Mouse (Mus musculus) cerebellum, adult 2 months (tissue): ENCODE measurements around the gene Synj2.

Experiments used
- CTCF ChIP-seq: fragments of 200-500 bp; IDR thresholded peaks from 2 replicates; pipeline ENCODE4 v1.5.1; 2011; ENCODE audit warnings: low read depth, mild to moderate bottlenecking, control low read depth, low read length, moderate library complexity, borderline replicate concordance; ENCODE audit not compliant: insufficient read depth
- POLR2A ChIP-seq: fragments of 200-500 bp; IDR thresholded peaks from 2 replicates; pipeline ENCODE4 v1.6.1; 2011; ENCODE audit warnings: low read length, control low read depth, borderline replicate concordance; ENCODE audit not compliant: insufficient read depth

- no peak for TF ChIP-seq POLR2A
- no peak for TF ChIP-seq CTCF
These were observed 61.5 kb downstream of the Synj2 start for GRCm38 (mm10) chr17:6002563-6002962.
